Mouse (Mus musculus) E14TG2a.4 (cell line): ENCODE data around the gene Gucy2g.

Source experiments
- CTCF ChIP-seq: conservative IDR thresholded peaks from 2 replicates; pipeline ENCODE4 v1.5.1; 2014; ENCODE audit warnings: low read length
- NANOG ChIP-seq: IDR thresholded peaks from 2 replicates; pipeline ENCODE4 v1.6.1; 2014; ENCODE audit warnings: borderline replicate concordance, low read length, mixed read lengths

- TF ChIP-seq CTCF (no peak), NANOG (no peak)
These were observed 47.9 kb upstream of the Gucy2g start for GRCm38 (mm10) chr19:55288974-55289373.
